Mouse (Mus musculus): ENCODE data around the gene Josd2. TPM values are rescaled to one million over a fixed set of nuclear protein-coding genes. Genes with fewer than 3 reads are reported as not detected.
A peak's percentile ranks its signal among the peaks of the same experiment; 100 is the strongest.

The Josd2 gene
- polyA plus RNA-seq, 2 experiments from 2014 or later: 39.9 to 67.9 TPM

GRCm38 (mm10) chr7:44472558-44472885 lies 4.7 kb downstream of the Josd2 start:
- no peak for ATAC-seq

GRCm38 (mm10) chr7:44472961-44473646 lies 5.3 kb downstream of the Josd2 start:
- no peak for ATAC-seq

GRCm38 (mm10) chr7:44474419-44474818 lies 6.6 kb downstream of the Josd2 start:
- ATAC-seq: no peak

GRCm38 (mm10) chr7:44475046-44475614 lies 7.3 kb downstream of the Josd2 start:
- ATAC-seq: no peak

- ATAC-seq: no peak
These were observed 15.2 kb downstream of the Josd2 start for GRCm38 (mm10) chr7:44482836-44483435.

GRCm38 (mm10) chr7:44484109-44484508 lies 16.3 kb downstream of the Josd2 start:
- no peak for ATAC-seq

- peak; percentile 70 for ATAC-seq
These were observed 17.2 kb downstream of the Josd2 start for GRCm38 (mm10) chr7:44484841-44485571.

- ATAC-seq: no peak
These were observed 17.9 kb downstream of the Josd2 start for GRCm38 (mm10) chr7:44485572-44486195.

- no peak for ATAC-seq
These were observed 19.3 kb downstream of the Josd2 start for GRCm38 (mm10) chr7:44486927-44487575.

GRCm38 (mm10) chr7:44487936-44488335 lies 20.2 kb downstream of the Josd2 start:
- no peak for ATAC-seq

- ATAC-seq: no peak
These were observed 20.8 kb downstream of the Josd2 start for GRCm38 (mm10) chr7:44488545-44488944.

GRCm38 (mm10) chr7:44490281-44490680 lies 22.5 kb downstream of the Josd2 start:
- no peak for ATAC-seq

- ATAC-seq: no peak
These were observed 23.6 kb downstream of the Josd2 start for GRCm38 (mm10) chr7:44491391-44491790.

- no peak for ATAC-seq
These were observed 24.5 kb downstream of the Josd2 start for GRCm38 (mm10) chr7:44492166-44492826.

GRCm38 (mm10) chr7:44494681-44495080 lies 26.9 kb downstream of the Josd2 start:
- no peak for ATAC-seq

- no peak for ATAC-seq
These were observed 27.3 kb downstream of the Josd2 start for GRCm38 (mm10) chr7:44495086-44495485.

- peak; percentile 94 for ATAC-seq
These were observed 28.4 kb downstream of the Josd2 start, which contains the start of the genes Emc10 and Fam71e1 for GRCm38 (mm10) chr7:44495992-44496770. Gene Emc10 (minus strand): TSS chr7:44496529. Gene Fam71e1 (plus strand): TSS chr7:44496581.

GRCm38 (mm10) chr7:44496771-44497109 lies 29.0 kb downstream of the Josd2 start:
- ATAC-seq: peak; percentile 18

GRCm38 (mm10) chr7:44497361-44498055 lies 29.7 kb downstream of the Josd2 start:
- ATAC-seq: no peak

GRCm38 (mm10) chr7:44498922-44499321 lies 31.1 kb downstream of the Josd2 start:
- no peak for ATAC-seq

All from activated CD4-positive, CD25-positive, alpha-beta regulatory T cell, adult 4 months (primary cell).